Mouse (Mus musculus) neural tube, embryonic 15.5 days (tissue): Measurements from ENCODE around the gene Fnip2. TPM values are rescaled to one million over a fixed set of nuclear protein-coding genes. Genes with fewer than 3 reads are reported as not detected.

Experiments
- polyA plus RNA-seq: library from polyadenylated mRNA; unstranded; fragments of >200 nt; fragmentation: Nextera tagmentation; extraction: Ambion mirVana; gene quantifications from 2 replicates; pipeline ENCODE4 v1.2.1, GENCODE M21; 2015

Fnip2 gene
- polyA plus RNA-seq, 1 experiment from 2014 or later, result 7.3 TPM

Other genes starting within 250 kb of the Fnip2 start
- gene Gm17359, start 231.1 kb downstream of the Fnip2 start, polyA plus RNA-seq, result not detected in 2 replicates
- 158 and 164 TPM in 2 replicates for gene Ppid, start 23.5 kb upstream of the Fnip2 start, polyA plus RNA-seq
- gene 4930579G24Rik, start 61.3 kb upstream of the Fnip2 start, polyA plus RNA-seq, result 5.6 and 11.8 TPM in 2 replicates
- gene Etfdh, start 61.7 kb upstream of the Fnip2 start, polyA plus RNA-seq, result 42.1 and 50.0 TPM in 2 replicates
- 0.17 and 0.52 TPM in 2 replicates for gene Rxfp1, start 170.1 kb upstream of the Fnip2 start, polyA plus RNA-seq